Mouse (Mus musculus) kidney, adult 2 months (tissue): ENCODE results near the gene Catsperg1. TPM values are rescaled to one million over a fixed set of nuclear protein-coding genes. Genes with fewer than 3 reads are reported as not detected.

ENCODE experiments used
- DNase-seq: peaks from one replicate; pipeline ENCODE4 v3.0.0; 2021
- H3K27ac ChIP-seq: fragments of 200-500 bp; 2 replicates; pipeline ENCODE4 v1.5.1; 2012; ENCODE audit warnings: low read depth, low read length, control low read depth, inconsistent platforms; ENCODE audit not compliant: insufficient read depth
- H3K27me3 ChIP-seq: fragments of 200-500 bp; replicated peaks from 2 replicates; pipeline ENCODE4 v1.6.1; 2012; ENCODE audit warnings: mild to moderate bottlenecking, moderate library complexity, low read length, inconsistent platforms; ENCODE audit not compliant: control insufficient read depth, insufficient read depth
- H3K36me3 ChIP-seq: fragments of 200-500 bp; 2 replicates; pipeline ENCODE4 v1.6.1; 2012; ENCODE audit warnings: mild to moderate bottlenecking, moderate library complexity, low read length, inconsistent platforms; ENCODE audit not compliant: control insufficient read depth, insufficient read depth
- H3K4me1 ChIP-seq: fragments of 200-500 bp; 2 replicates; pipeline ENCODE4 v1.6.1; 2011; ENCODE audit warnings: low read length; ENCODE audit not compliant: control insufficient read depth, insufficient read depth
- H3K4me3 ChIP-seq: fragments of 200-500 bp; 2 replicates; pipeline ENCODE4 v1.5.1; 2011; ENCODE audit warnings: mild to moderate bottlenecking, low read depth, low read length, control low read depth; ENCODE audit not compliant: insufficient read depth
- CTCF ChIP-seq: fragments of 200-500 bp; conservative IDR thresholded peaks from 2 replicates; pipeline ENCODE4 v1.5.1; 2011; ENCODE audit warnings: low read depth, mild to moderate bottlenecking, control low read depth, low read length, moderate library complexity, mixed read lengths; ENCODE audit not compliant: insufficient read depth, insufficient read length
- POLR2A ChIP-seq: fragments of 200-500 bp; IDR thresholded peaks from one replicate; pipeline ENCODE4 v1.6.1; 2011; ENCODE audit warnings: low read depth, low read length, control low read depth
- WGBS: fragments of 180-500 bp; shearing (Covaris S2); methylation state at CpG from one replicate; pipeline ENCODE4 v1.1.7; 2018; 5-methylcytosine and 5-hydroxymethylcytosine counted together
- polyA plus RNA-seq: library from polyadenylated mRNA; depleted of rRNA; stranded (reverse); fragments of >200 nt; gene quantifications from 2 replicates; pipeline ENCODE4 v1.2.3, GENCODE M21; 2012

Gene Catsperg1
- polyA plus RNA-seq, 1 experiment = 1.1 TPM

- no peaks in the 10 kb centered on the region; the same call in 1 of the 2 replicates for H3K4me1 ChIP-seq
- 84% methylated on average over 5 of the region's 5 CpGs for WGBS
- no peak overlapping the region for H3K4me3 ChIP-seq
- TF ChIP-seq CTCF = no peak
- TF ChIP-seq POLR2A = no peak
- DNase-seq = no peak
- H3K36me3 ChIP-seq = no peaks in the 10 kb centered on the region
- no peaks in the 10 kb centered on the region for H3K27me3 ChIP-seq
- H3K27ac ChIP-seq = no peak overlapping the region
These were observed 51.5 kb downstream of the Catsperg1 start for GRCm38 (mm10) chr7:29162294-29162693.

DNA sequence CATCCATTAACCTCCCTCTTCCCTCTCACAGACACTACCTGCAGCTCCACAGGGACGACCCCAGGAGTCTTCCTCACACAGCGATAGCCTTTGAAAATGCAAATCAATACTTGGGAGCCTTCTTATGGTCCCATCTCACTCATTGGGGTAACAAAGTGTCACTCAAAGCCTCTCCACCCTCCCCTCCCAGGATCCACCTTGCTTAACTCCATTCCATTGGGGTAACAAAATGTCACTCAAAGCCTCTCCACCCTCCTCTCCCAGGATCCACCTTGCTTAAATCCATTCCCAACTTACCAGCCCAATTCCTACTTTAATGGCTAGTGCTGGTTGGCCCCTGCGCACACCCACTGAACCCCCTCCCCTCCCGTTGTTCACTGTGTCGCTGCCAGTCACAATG lies 55.6 kb downstream of the Catsperg1 start:
- WGBS = 8% methylated on average over 5 of the region's 5 CpGs
- DNase-seq = no peak
- TF ChIP-seq CTCF (no peak), POLR2A (no peak)
- H3K27me3 ChIP-seq = no peaks in the 10 kb centered on the region
- no peak overlapping the region for H3K4me3 ChIP-seq
- no peak overlapping the region for H3K27ac ChIP-seq
- H3K36me3 ChIP-seq = no peaks in the 10 kb centered on the region
- no peaks in the 10 kb centered on the region; the same call in 1 of the 2 replicates for H3K4me1 ChIP-seq

GRCm38 (mm10) chr7:29155838-29156782 lies 57.7 kb downstream of the Catsperg1 start, which contains the start of gene Fam98c:
Fam98c (minus strand) TSS chr7:29156234.
- DNase-seq = peak; percentile 93
- no peaks in the 10 kb centered on the region for H3K36me3 ChIP-seq
- 2% methylated on average over 68 of the region's 68 CpGs for WGBS
- H3K27ac ChIP-seq = peak within 1 kb of the TSS; percentile 74
- peak within 1 kb of the TSS; percentile 83 for H3K4me3 ChIP-seq
- H3K27me3 ChIP-seq = no peaks in the 10 kb centered on the region
- 0 out of 2 replicates have a peak, but pooled peaks have one; percentile 22 for TF ChIP-seq CTCF
- TF ChIP-seq POLR2A = no peak
- H3K4me1 ChIP-seq = no peaks in the 10 kb centered on the region

DNA sequence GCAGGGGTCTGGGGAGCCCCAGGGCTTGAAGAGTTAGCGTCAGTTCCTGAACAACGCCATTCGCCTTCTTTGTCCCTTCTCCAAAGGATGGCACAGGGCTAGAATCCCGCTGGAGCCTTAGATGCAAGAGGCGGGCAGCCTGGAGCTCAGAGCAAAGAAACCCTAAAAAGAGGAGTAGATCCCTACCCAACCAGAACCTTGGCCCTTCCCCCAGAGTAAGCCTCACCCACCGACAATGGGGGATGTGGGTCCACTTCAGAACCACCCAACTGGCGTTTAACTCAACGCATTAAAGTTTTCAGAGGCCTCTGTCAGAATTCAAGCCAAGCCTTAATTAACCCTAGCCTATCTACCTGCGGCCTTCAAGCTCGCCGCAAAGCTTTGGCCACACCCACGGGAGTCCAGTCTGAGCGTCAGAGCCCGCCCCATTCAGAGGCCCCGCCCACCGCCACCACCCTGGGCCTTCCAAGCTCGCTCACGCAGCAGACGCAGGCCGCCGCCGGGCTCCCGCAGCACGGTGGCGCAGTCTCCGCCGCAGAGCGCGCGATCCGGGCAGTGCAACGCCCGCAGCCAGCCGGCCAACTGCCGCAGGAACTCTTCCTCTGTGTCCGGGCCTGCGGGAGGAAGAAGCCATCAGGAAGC lies 58.5 kb downstream of the Catsperg1 start:
- TF ChIP-seq CTCF (0 out of 2 replicates have a peak, but pooled peaks have one; percentile 12), POLR2A (peak; percentile 54)
- DNase-seq = peak; percentile 94
- Histone ChIP-seq H3K36me3 (no peaks in the 10 kb centered on the region), H3K27me3 (no peaks in the 10 kb centered on the region), H3K4me1 (no peaks in the 10 kb centered on the region), H3K4me3 (peak overlapping the region; percentile 83), H3K27ac (peak overlapping the region; percentile 74)
- 9% methylated on average over 37 of the region's 37 CpGs for WGBS

GRCm38 (mm10) chr7:29154018-29154720 lies 59.7 kb downstream of the Catsperg1 start:
- 96% methylated on average over 14 of the region's 14 CpGs for WGBS
- H3K27me3 ChIP-seq = no peaks in the 10 kb centered on the region
- no peaks in the 10 kb centered on the region for H3K36me3 ChIP-seq
- H3K4me1 ChIP-seq = no peaks in the 10 kb centered on the region
- no peak for TF ChIP-seq POLR2A
- no peak for TF ChIP-seq CTCF
- H3K27ac ChIP-seq = no peak overlapping the region
- no peak for DNase-seq
- H3K4me3 ChIP-seq = no peak overlapping the region

GRCm38 (mm10) chr7:29151486-29151885 lies 62.3 kb downstream of the Catsperg1 start:
- Histone ChIP-seq H3K27me3 (no peaks in the 10 kb centered on the region), H3K4me3 (no peak overlapping the region), H3K36me3 (no peaks in the 10 kb centered on the region), H3K4me1 (no peaks in the 10 kb centered on the region), H3K27ac (no peak overlapping the region)
- no peak for DNase-seq
- no peak for TF ChIP-seq POLR2A
- TF ChIP-seq CTCF = no peak
- 67% methylated on average over 10 of the region's 10 CpGs for WGBS
